Mouse (Mus musculus) embryonic facial prominence, embryonic 14.5 days (tissue): ENCODE data around the gene Gapvd1. TPM values are rescaled to one million over a fixed set of nuclear protein-coding genes. Genes with fewer than 3 reads are reported as not detected.

Experiments used
- ATAC-seq: fragments of 200-750 bp; cut with Nextera tagmentation; 2 replicates; pipeline ENCODE4 v1.8.0; 2017; ENCODE audit warnings: low read depth, moderate number of reproducible peaks, moderate TSS enrichment
- DNase-seq: peaks from one replicate; pipeline ENCODE4 v3.0.0-alpha.2; 2015; ENCODE audit warnings: low spot score
- H3K27ac ChIP-seq: fragments of 300-500 bp; sonication (generic); replicated peaks from 2 replicates; pipeline ENCODE4 v1.5.1; 2014; ENCODE audit warnings: low read depth, mild to moderate bottlenecking, low read length, moderate library complexity
- H3K27me3 ChIP-seq: fragments of 300-500 bp; sonication (generic); replicated peaks from 2 replicates; pipeline ENCODE4 v1.6.1; 2014; ENCODE audit warnings: low read length; ENCODE audit not compliant: control insufficient read depth, insufficient read depth
- H3K36me3 ChIP-seq: fragments of 300-500 bp; sonication (generic); 2 replicates; pipeline ENCODE4 v1.6.1; 2014; ENCODE audit warnings: low read length, mixed read lengths; ENCODE audit not compliant: control insufficient read depth, insufficient read depth
- H3K4me1 ChIP-seq: fragments of 300-500 bp; sonication (generic); 2 replicates; pipeline ENCODE4 v1.6.1; 2014; ENCODE audit warnings: antibody characterized with exemption, low read length; ENCODE audit not compliant: control insufficient read depth, insufficient read depth
- H3K4me2 ChIP-seq: fragments of 300-500 bp; sonication (generic); 2 replicates; pipeline ENCODE4 v1.6.1; 2014; ENCODE audit warnings: low read depth, mild to moderate bottlenecking, low read length, moderate library complexity, mixed read lengths
- H3K4me3 ChIP-seq: fragments of 300-500 bp; sonication (generic); 2 replicates; pipeline ENCODE4 v1.5.1; 2014; ENCODE audit warnings: low read depth, mild to moderate bottlenecking, low read length
- H3K9ac ChIP-seq: fragments of 300-500 bp; sonication (generic); 2 replicates; pipeline ENCODE4 v1.6.1; 2014; ENCODE audit warnings: low read depth, mild to moderate bottlenecking, low read length, moderate library complexity, mixed read lengths
- H3K9me3 ChIP-seq: fragments of 300-500 bp; sonication (generic); 2 replicates; pipeline ENCODE4 v1.6.1; 2016; ENCODE audit warnings: low read length; ENCODE audit not compliant: control insufficient read depth
- WGBS: fragments of 180-500 bp; shearing (Covaris S2); extraction: QIAGEN DNeasy Blood & Tissue Kit; methylation state at CpG from one replicate; pipeline ENCODE4 v1.1.7; 2014; 5-methylcytosine and 5-hydroxymethylcytosine counted together
- polyA plus RNA-seq: library from polyadenylated mRNA; unstranded; fragments of >200 nt; fragmentation: Nextera tagmentation; extraction: Ambion mirVana; gene quantifications from 2 replicates; pipeline ENCODE4 v1.2.1, GENCODE M21; 2014

Gene Gapvd1
- polyA plus RNA-seq, 1 experiment from 2014 or later = 92.3 TPM

- no peak overlapping the region for H3K27ac ChIP-seq
- H3K4me3 ChIP-seq = peak overlapping the region; percentile 80
- DNase-seq = no peak
- 0 out of 2 replicates have a peak overlapping the region, but pooled peaks have one; percentile 5 for H3K9ac ChIP-seq
- no peaks in the 10 kb centered on the region for H3K9me3 ChIP-seq
- H3K4me1 ChIP-seq = peaks cover 40% of the 10 kb centered on the region
- 80% methylated on average over 6 of the region's 6 CpGs for WGBS
- peaks cover 71% of the 10 kb centered on the region for H3K36me3 ChIP-seq
- no peaks in the 10 kb centered on the region for H3K27me3 ChIP-seq
- ATAC-seq = no peak
- peak overlapping the region; percentile 67 for H3K4me2 ChIP-seq
Measured at GRCm38 (mm10) chr2:34774493-34774892, 19.5 kb upstream of the Gapvd1 start.

GRCm38 (mm10) chr2:34773673-34774072 lies 18.6 kb upstream of the Gapvd1 start:
- H3K4me1 ChIP-seq = peaks cover 40% of the 10 kb centered on the region
- peaks cover 63% of the 10 kb centered on the region for H3K36me3 ChIP-seq
- H3K27ac ChIP-seq = no peak overlapping the region
- H3K9me3 ChIP-seq = no peaks in the 10 kb centered on the region
- no peaks in the 10 kb centered on the region for H3K27me3 ChIP-seq
- no peak for ATAC-seq
- WGBS = 83% methylated on average over 4 of the region's 4 CpGs
- H3K9ac ChIP-seq = 0 out of 2 replicates have a peak overlapping the region, but pooled peaks have one; percentile 2
- no peak for DNase-seq
- peak overlapping the region; percentile 80 for H3K4me3 ChIP-seq
- H3K4me2 ChIP-seq = peak overlapping the region; percentile 67

- Histone ChIP-seq H3K9ac (peak overlapping the region; percentile 92), H3K4me2 (peak overlapping the region; percentile 67), H3K9me3 (no peaks in the 10 kb centered on the region), H3K27me3 (no peaks in the 10 kb centered on the region), H3K4me3 (peak overlapping the region; percentile 80), H3K36me3 (peaks cover 51% of the 10 kb centered on the region), H3K4me1 (peaks cover 40% of the 10 kb centered on the region), H3K27ac (peak overlapping the region; percentile 92)
- 3% methylated on average over 41 of the region's 50 CpGs for WGBS
- DNase-seq (peak; percentile 51), ATAC-seq (0 out of 2 replicates have a peak, but pooled peaks have one; percentile 0)
Measured at GRCm38 (mm10) chr2:34772252-34773235, 17.5 kb upstream of the Gapvd1 start.

- peaks cover 37% of the 10 kb centered on the region for H3K4me1 ChIP-seq
- peak within 1 kb of the TSS; percentile 92 for H3K27ac ChIP-seq
- H3K4me2 ChIP-seq = peak within 1 kb of the TSS; percentile 72
- peak within 1 kb of the TSS; percentile 92 for H3K9ac ChIP-seq
- peaks cover 42% of the 10 kb centered on the region for H3K36me3 ChIP-seq
- peak within 1 kb of the TSS; percentile 80 for H3K4me3 ChIP-seq
- peak; percentile 100 for DNase-seq
- WGBS = under 1% methylated on average over 38 of the region's 60 CpGs
- ATAC-seq = peak; percentile 98
- no peaks in the 10 kb centered on the region for H3K27me3 ChIP-seq
- no peaks in the 10 kb centered on the region for H3K9me3 ChIP-seq
Measured at GRCm38 (mm10) chr2:34771368-34772226, 16.6 kb upstream of the Gapvd1 start, which contains the start of gene Hspa5. Hspa5 (plus strand) TSS chr2:34771970.

GRCm38 (mm10) chr2:34770951-34771350 lies 15.9 kb upstream of the Gapvd1 start:
- Histone ChIP-seq H3K27me3 (no peaks in the 10 kb centered on the region), H3K9ac (peak overlapping the region; percentile 88), H3K27ac (peak overlapping the region; percentile 88), H3K9me3 (no peaks in the 10 kb centered on the region), H3K4me1 (peaks cover 34% of the 10 kb centered on the region), H3K4me2 (peak overlapping the region; percentile 72), H3K4me3 (peak overlapping the region; percentile 80), H3K36me3 (peaks cover 35% of the 10 kb centered on the region)
- 5% methylated on average over 6 of the region's 6 CpGs for WGBS
- ATAC-seq (no peak), DNase-seq (no peak)

- H3K9ac ChIP-seq = no peak overlapping the region
- peaks cover 26% of the 10 kb centered on the region for H3K4me1 ChIP-seq
- no peaks in the 10 kb centered on the region for H3K9me3 ChIP-seq
- no peak overlapping the region for H3K4me3 ChIP-seq
- 91% methylated on average over 2 of the region's 2 CpGs for WGBS
- H3K36me3 ChIP-seq = peaks cover 26% of the 10 kb centered on the region
- no peak overlapping the region for H3K27ac ChIP-seq
- H3K27me3 ChIP-seq = no peaks in the 10 kb centered on the region
- no peak for DNase-seq
- H3K4me2 ChIP-seq = no peak overlapping the region; the same call in 1 of the 2 replicates
- no peak for ATAC-seq
Measured at GRCm38 (mm10) chr2:34770049-34770448, 15.0 kb upstream of the Gapvd1 start.

- Histone ChIP-seq H3K9me3 (no peaks in the 10 kb centered on the region), H3K27me3 (no peaks in the 10 kb centered on the region), H3K4me1 (no peaks in the 10 kb centered on the region), H3K4me2 (no peak overlapping the region), H3K27ac (no peak overlapping the region), H3K9ac (no peak overlapping the region), H3K4me3 (no peak overlapping the region), H3K36me3 (no peaks in the 10 kb centered on the region)
- ATAC-seq (no peak), DNase-seq (no peak)
- WGBS = 66% methylated on average over 12 of the region's 12 CpGs
Measured at GRCm38 (mm10) chr2:34764801-34765200, 9.8 kb upstream of the Gapvd1 start.

GRCm38 (mm10) chr2:34762872-34763271 lies 7.8 kb upstream of the Gapvd1 start:
- H3K9me3 ChIP-seq = no peaks in the 10 kb centered on the region
- no peak overlapping the region for H3K27ac ChIP-seq
- no peaks in the 10 kb centered on the region for H3K4me1 ChIP-seq
- no peak for ATAC-seq
- H3K4me2 ChIP-seq = no peak overlapping the region
- no peaks in the 10 kb centered on the region for H3K27me3 ChIP-seq
- H3K9ac ChIP-seq = no peak overlapping the region
- no peaks in the 10 kb centered on the region for H3K36me3 ChIP-seq
- H3K4me3 ChIP-seq = no peak overlapping the region
- WGBS = 60% methylated on average over 2 of the region's 2 CpGs
- DNase-seq = no peak
